Mouse (Mus musculus): Measurements from ENCODE around the gene Ubtf. TPM values are rescaled to one million over a fixed set of nuclear protein-coding genes. Genes with fewer than 3 reads are reported as not detected.

Ubtf gene
- 40.1 and 42.9 TPM in 2 replicates for polyA plus RNA-seq (2021; fragmentation: Nextera tagmentation)
- long read RNA-seq, experiment 1, full-length matches to known transcripts, result 64 of 160 reads
- long read RNA-seq, experiment 1, partial matches to known transcripts, result 84 of 160 reads
- long read RNA-seq, experiment 1, other reads (novel, unspliced or antisense), result 12 of 160 reads
- long read RNA-seq, experiment 2, full-length matches to known transcripts, result 365 of 476 reads
- long read RNA-seq, experiment 2, partial matches to known transcripts, result 53 of 476 reads
- long read RNA-seq, experiment 2, other reads (novel, unspliced or antisense), result 58 of 476 reads

GRCm38 (mm10) chr11:102319410-102319792 is at the start of gene Ubtf:
Ubtf (minus strand) TSS chr11:102319742.

GRCm38 (mm10) chr11:102366103-102366502 is 46.6 kb upstream of the Ubtf start, which contains the start of gene Slc4a1:
Slc4a1 (minus strand) TSS chr11:102366203.

GRCm38 (mm10) chr11:102296491-102297472 is 22.8 kb downstream of the Ubtf start, which contains the start of gene Atxn7l3:
Atxn7l3 (minus strand) TSS chr11:102296631.

GRCm38 (mm10) chr11:102284501-102285094 is 34.9 kb downstream of the Ubtf start, which contains the start of gene Tmub2:
Tmub2 (plus strand) TSS chr11:102284931.

GRCm38 (mm10) chr11:102268520-102269244 is 50.9 kb downstream of the Ubtf start, which contains the start of gene Asb16:
Asb16 (plus strand) TSS chr11:102268743.

Other genes with a start within 250 kb of the Ubtf start
- gene Mpp2, start 231.2 kb downstream of the Ubtf start, polyA plus RNA-seq (2021; fragmentation: Nextera tagmentation), result 29.7 and 35.5 TPM in 2 replicates
- not detected in 2 replicates for gene Ppy, start 218.4 kb downstream of the Ubtf start, polyA plus RNA-seq (2021; fragmentation: Nextera tagmentation)
- gene Pyy, start 211.9 kb downstream of the Ubtf start, polyA plus RNA-seq (2021; fragmentation: Nextera tagmentation), result not detected in 2 replicates
- not detected in 2 replicates for gene Nags, start 174.2 kb downstream of the Ubtf start, polyA plus RNA-seq (2021; fragmentation: Nextera tagmentation)
- gene Tmem101, start 163.3 kb downstream of the Ubtf start, polyA plus RNA-seq (2021; fragmentation: Nextera tagmentation), result 47.2 and 48.5 TPM in 2 replicates
- gene Lsm12, start 134.4 kb downstream of the Ubtf start, polyA plus RNA-seq (2021; fragmentation: Nextera tagmentation), result 107 and 134 TPM in 2 replicates
- gene G6pc3, start 130.1 kb downstream of the Ubtf start, polyA plus RNA-seq (2021; fragmentation: Nextera tagmentation), result 29.6 and 35.3 TPM in 2 replicates
- gene Hdac5, start 89.6 kb downstream of the Ubtf start, polyA plus RNA-seq (2021; fragmentation: Nextera tagmentation), result 47.2 and 53.7 TPM in 2 replicates
- gene BC030867, start 70.9 kb downstream of the Ubtf start, polyA plus RNA-seq (2021; fragmentation: Nextera tagmentation), result 0.78 and 0.94 TPM in 2 replicates
- gene Asb16, start 51.0 kb downstream of the Ubtf start, polyA plus RNA-seq (2021; fragmentation: Nextera tagmentation), result 0.85 and 1.0 TPM in 2 replicates
- 78.0 and 93.2 TPM in 2 replicates for gene Tmub2, start 34.8 kb downstream of the Ubtf start, polyA plus RNA-seq (2021; fragmentation: Nextera tagmentation)
- 7.8 and 8.8 TPM in 2 replicates for gene Atxn7l3, start 23.1 kb downstream of the Ubtf start, polyA plus RNA-seq (2021; fragmentation: Nextera tagmentation)
- not detected in 2 replicates for gene Slc4a1, start 46.5 kb upstream of the Ubtf start, polyA plus RNA-seq (2021; fragmentation: Nextera tagmentation)
- gene Rundc3a, start 73.7 kb upstream of the Ubtf start, polyA plus RNA-seq (2021; fragmentation: Nextera tagmentation), result 43.5 and 51.4 TPM in 2 replicates
- 150 and 172 TPM in 2 replicates for gene Slc25a39, start 88.2 kb upstream of the Ubtf start, polyA plus RNA-seq (2021; fragmentation: Nextera tagmentation)
- gene Grn, start 110.6 kb upstream of the Ubtf start, polyA plus RNA-seq (2021; fragmentation: Nextera tagmentation), result 48.7 and 49.4 TPM in 2 replicates
- gene Fam171a2, start 127.9 kb upstream of the Ubtf start, polyA plus RNA-seq (2021; fragmentation: Nextera tagmentation), result 1.1 and 2.2 TPM in 2 replicates
- 3.1 and 3.8 TPM in 2 replicates for gene Itga2b, start 150.4 kb upstream of the Ubtf start, polyA plus RNA-seq (2021; fragmentation: Nextera tagmentation)
- 25.4 and 27.5 TPM in 2 replicates for gene Gpatch8, start 236.7 kb upstream of the Ubtf start, polyA plus RNA-seq (2021; fragmentation: Nextera tagmentation)